Comparison of ENCODE assay signal across 15 mouse cellular contexts in the genomic region with DNA sequence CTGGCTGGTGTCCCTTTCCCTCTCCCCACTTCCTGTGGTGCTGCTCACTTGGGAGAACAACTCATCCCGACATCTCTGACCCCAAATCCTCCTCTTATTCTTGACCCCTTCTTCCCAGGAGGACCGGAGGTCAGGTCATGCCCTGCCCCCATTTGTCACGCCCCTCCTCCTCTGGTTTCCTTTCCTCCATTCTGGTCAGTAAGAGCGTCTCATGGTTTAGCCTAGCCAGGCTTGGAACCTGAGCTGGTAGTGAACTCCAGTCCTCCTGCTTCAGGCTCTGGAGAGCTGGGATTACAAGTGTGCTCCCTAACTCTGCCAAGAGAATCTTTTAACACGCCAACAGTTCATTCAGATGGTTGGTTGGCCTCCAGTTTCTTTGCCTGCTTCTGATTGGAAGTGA. TPM values are rescaled to one million over a fixed set of nuclear protein-coding genes. Genes with fewer than 3 reads are reported as not detected.
DNase-seq lines count a peak whose midpoint lies in the region; ATAC-seq lines count a peak whose summit lies in the region.
"Had no signal": no experiment of that assay in that cellular context is flagged by ENCODE, and none has a peak within 500 bp of the region (broad histone marks: within the 10 kb centered on the region; RNA-seq: fewer than 3 reads in every experiment).

No protein-coding gene starts in this region.

- H3K4me2 ChIP-seq in forebrain, embryonic 11.5 days (ENCODE audit: low read depth, low read length, severe bottlenecking) = no peak overlapping the region
- H3K4me2 ChIP-seq in kidney, embryonic 15.5 days = no peak overlapping the region
- H3K4me2 ChIP-seq in embryonic facial prominence, embryonic 14.5 days (ENCODE audit: low read depth, low read length) = no peak overlapping the region
- H3K4me2 ChIP-seq: heart, embryonic 15.5 days; hindbrain, embryonic 15.5 days; liver, embryonic 15.5 days had no signal

- H3K9ac ChIP-seq in forebrain, embryonic 11.5 days (ENCODE audit: low read length) = no peak overlapping the region
- no peak overlapping the region for H3K9ac ChIP-seq in kidney, embryonic 15.5 days
- no peak overlapping the region for H3K9ac ChIP-seq in embryonic facial prominence, embryonic 14.5 days (ENCODE audit: low read depth, low read length)
- H3K9ac ChIP-seq: heart, embryonic 15.5 days; hindbrain, embryonic 15.5 days; liver, embryonic 15.5 days had no signal

- 14% methylated on average over 5 of the region's 5 CpGs for WGBS in forebrain, embryonic 10.5 days
- WGBS in forebrain, embryonic 11.5 days = 24% methylated on average over 5 of the region's 5 CpGs
- WGBS in kidney, embryonic 15.5 days = 7% methylated on average over 5 of the region's 5 CpGs
- 6% methylated on average over 5 of the region's 5 CpGs for WGBS in embryonic facial prominence, embryonic 14.5 days

- H3K4me3 ChIP-seq in forebrain, embryonic 10.5 days = no peak overlapping the region
- H3K4me3 ChIP-seq in forebrain, embryonic 11.5 days (ENCODE audit: low read depth, low read length) = no peak overlapping the region
- no peak overlapping the region for H3K4me3 ChIP-seq in kidney, embryonic 15.5 days (replicated peaks)
- H3K4me3 ChIP-seq in embryonic facial prominence, embryonic 14.5 days (ENCODE audit: low read depth, low read length) = no peak overlapping the region
- H3K4me3 ChIP-seq: heart, embryonic 15.5 days; hindbrain, embryonic 15.5 days; liver, embryonic 15.5 days had no signal

- peaks cover 15% of the 10 kb centered on the region for H3K27me3 ChIP-seq in forebrain, embryonic 10.5 days (ENCODE audit: poor library complexity, severe bottlenecking)
- H3K27me3 ChIP-seq in forebrain, embryonic 11.5 days (ENCODE audit: control insufficient read depth, insufficient read depth, low read length) = no peaks in the 10 kb centered on the region
- no peaks in the 10 kb centered on the region for H3K27me3 ChIP-seq in kidney, embryonic 15.5 days
- no peaks in the 10 kb centered on the region for H3K27me3 ChIP-seq in embryonic facial prominence, embryonic 14.5 days (replicated peaks; ENCODE audit: control insufficient read depth, insufficient read depth, low read length)
- H3K27me3 ChIP-seq: heart, embryonic 15.5 days; hindbrain, embryonic 15.5 days had no signal

- peaks cover 35% of the 10 kb centered on the region for H3K4me1 ChIP-seq in forebrain, embryonic 10.5 days
- no peaks in the 10 kb centered on the region; the same call in none of the 2 replicates for H3K4me1 ChIP-seq in forebrain, embryonic 11.5 days (replicated peaks; ENCODE audit: control insufficient read depth, insufficient read depth, low read length)
- peaks cover 15% of the 10 kb centered on the region for H3K4me1 ChIP-seq in kidney, embryonic 15.5 days
- H3K4me1 ChIP-seq in embryonic facial prominence, embryonic 14.5 days (ENCODE audit: control insufficient read depth, insufficient read depth, low read length) = no peaks in the 10 kb centered on the region

- no peaks in the 10 kb centered on the region for H3K36me3 ChIP-seq in forebrain, embryonic 10.5 days (replicated peaks)
- H3K36me3 ChIP-seq in forebrain, embryonic 11.5 days (ENCODE audit: control insufficient read depth, insufficient read depth, low read length) = no peaks in the 10 kb centered on the region
- H3K36me3 ChIP-seq in kidney, embryonic 15.5 days = no peaks in the 10 kb centered on the region
- H3K36me3 ChIP-seq in embryonic facial prominence, embryonic 14.5 days (ENCODE audit: control insufficient read depth, insufficient read depth, low read length) = no peaks in the 10 kb centered on the region
- H3K36me3 ChIP-seq: heart, embryonic 15.5 days; hindbrain, embryonic 15.5 days had no signal

- peak overlapping the region; percentile 65 for H3K27ac ChIP-seq in forebrain, embryonic 10.5 days
- H3K27ac ChIP-seq in forebrain, embryonic 11.5 days (ENCODE audit: low read depth, low read length) = no peak overlapping the region
- no peak overlapping the region for H3K27ac ChIP-seq in kidney, embryonic 15.5 days
- H3K27ac ChIP-seq in embryonic facial prominence, embryonic 14.5 days (replicated peaks; ENCODE audit: low read depth, low read length) = no peak overlapping the region
- H3K27ac ChIP-seq: heart, embryonic 15.5 days; hindbrain, embryonic 15.5 days; liver, embryonic 15.5 days had no signal

- no peak for ATAC-seq in forebrain, embryonic 11.5 days (replicated peaks; ENCODE audit: low FRiP score)
- no peak for ATAC-seq in kidney, embryonic 15.5 days (replicated peaks; ENCODE audit: low FRiP score)
- ATAC-seq in embryonic facial prominence, embryonic 14.5 days (ENCODE audit: low read depth) = no peak

- no peak for DNase-seq in forebrain, embryonic 10.5 days (ENCODE audit: extremely low spot score, low spot score)
- DNase-seq in forebrain, embryonic 11.5 days (ENCODE audit: low spot score) = no peak
- DNase-seq in kidney, adult 18-20 months = peak; percentile 45
- DNase-seq in embryonic facial prominence, embryonic 14.5 days (ENCODE audit: low spot score) = peak; percentile 48
- peak; percentile 37 for DNase-seq in mesoderm, embryonic 11.5 days (ENCODE audit: low read depth, low spot score)
- no peak for DNase-seq in spleen, postnatal 4 days (ENCODE audit: low spot score in 2 of 2)
- DNase-seq in thymus, adult 18-20 months = no peak
- DNase-seq: cerebellum, postnatal 25 days; left cerebral cortex, postnatal 4 days; lung, postnatal 36 days; thymus, adult 2 months had no signal

- H3K9me3 ChIP-seq in forebrain, embryonic 10.5 days = peaks cover 11% of the 10 kb centered on the region
- H3K9me3 ChIP-seq in forebrain, embryonic 11.5 days (ENCODE audit: control insufficient read depth, low read length) = peaks cover 3% of the 10 kb centered on the region
- 0 out of 2 replicates have a peak, but pooled peaks cover 6% of the 10 kb centered on the region for H3K9me3 ChIP-seq in kidney, embryonic 15.5 days (replicated peaks)
- peaks cover 10% of the 10 kb centered on the region for H3K9me3 ChIP-seq in embryonic facial prominence, embryonic 14.5 days (ENCODE audit: control insufficient read depth, low read length)
- H3K9me3 ChIP-seq: hindbrain, embryonic 15.5 days had no signal

RNA-seq across cellular contexts. Expression of a gene that starts 45.9 kb away (rescaled TPM):
- polyA plus RNA-seq in forebrain, embryonic 10.5 days (2016; fragmentation: Nextera tagmentation; extraction: Ambion mirVana) = 4.4 and 6.4 TPM in 2 replicates
- polyA plus RNA-seq in forebrain, embryonic 11.5 days (2014; fragmentation: Nextera tagmentation; extraction: Ambion mirVana) = 3.2 and 4.0 TPM in 2 replicates
- 5.3 TPM in 2 replicates for polyA plus RNA-seq in kidney, embryonic 15.5 days (2015; fragmentation: Nextera tagmentation; extraction: Ambion mirVana)
- polyA plus RNA-seq in embryonic facial prominence, embryonic 14.5 days (2014; fragmentation: Nextera tagmentation; extraction: Ambion mirVana) = 3.7 and 4.2 TPM in 2 replicates

RNA-seq across cellular contexts. Expression of a gene that starts 50.6 kb away (rescaled TPM):
- 13.6 and 14.7 TPM in 2 replicates for polyA plus RNA-seq in forebrain, embryonic 10.5 days (2016; fragmentation: Nextera tagmentation; extraction: Ambion mirVana)
- polyA plus RNA-seq in forebrain, embryonic 11.5 days (2014; fragmentation: Nextera tagmentation; extraction: Ambion mirVana) = 5.4 and 5.9 TPM in 2 replicates
- 14.1 and 15.2 TPM in 2 replicates for polyA plus RNA-seq in kidney, embryonic 15.5 days (2015; fragmentation: Nextera tagmentation; extraction: Ambion mirVana)
- 6.8 and 8.3 TPM in 2 replicates for polyA plus RNA-seq in embryonic facial prominence, embryonic 14.5 days (2014; fragmentation: Nextera tagmentation; extraction: Ambion mirVana)

RNA-seq across cellular contexts. Expression of a gene that starts 58.7 kb away (rescaled TPM):
- polyA plus RNA-seq in forebrain, embryonic 10.5 days (2016; fragmentation: Nextera tagmentation; extraction: Ambion mirVana) = not detected in 2 replicates
- not detected in 2 replicates for polyA plus RNA-seq in forebrain, embryonic 11.5 days (2014; fragmentation: Nextera tagmentation; extraction: Ambion mirVana)
- polyA plus RNA-seq in kidney, embryonic 15.5 days (2015; fragmentation: Nextera tagmentation; extraction: Ambion mirVana) = not detected in 2 replicates
- polyA plus RNA-seq in embryonic facial prominence, embryonic 14.5 days (2014; fragmentation: Nextera tagmentation; extraction: Ambion mirVana) = not detected in 2 replicates
- polyA plus RNA-seq: heart, embryonic 15.5 days; hindbrain, embryonic 15.5 days; liver, embryonic 15.5 days had no signal

Comparison
In these comparisons a context has a peak if more than half of its experiments do, and no peak if none do; other contexts are left out.
1. DNase-seq: peak in kidney, adult 18-20 months (single experiment), embryonic facial prominence, embryonic 14.5 days (single experiment) and mesoderm, embryonic 11.5 days (single experiment); none in forebrain, embryonic 10.5 days (single experiment), forebrain, embryonic 11.5 days (single experiment), spleen, postnatal 4 days (0 of 2) and thymus, adult 18-20 months (0 of 2).